Mouse (Mus musculus): ENCODE measurements around the gene Slc52a3. TPM values are rescaled to one million over a fixed set of nuclear protein-coding genes. Genes with fewer than 3 reads are reported as not detected.

Gene Slc52a3
- total RNA-seq, 2 experiments from 2014 or later, result 1.2 to 2.4 TPM

DNA sequence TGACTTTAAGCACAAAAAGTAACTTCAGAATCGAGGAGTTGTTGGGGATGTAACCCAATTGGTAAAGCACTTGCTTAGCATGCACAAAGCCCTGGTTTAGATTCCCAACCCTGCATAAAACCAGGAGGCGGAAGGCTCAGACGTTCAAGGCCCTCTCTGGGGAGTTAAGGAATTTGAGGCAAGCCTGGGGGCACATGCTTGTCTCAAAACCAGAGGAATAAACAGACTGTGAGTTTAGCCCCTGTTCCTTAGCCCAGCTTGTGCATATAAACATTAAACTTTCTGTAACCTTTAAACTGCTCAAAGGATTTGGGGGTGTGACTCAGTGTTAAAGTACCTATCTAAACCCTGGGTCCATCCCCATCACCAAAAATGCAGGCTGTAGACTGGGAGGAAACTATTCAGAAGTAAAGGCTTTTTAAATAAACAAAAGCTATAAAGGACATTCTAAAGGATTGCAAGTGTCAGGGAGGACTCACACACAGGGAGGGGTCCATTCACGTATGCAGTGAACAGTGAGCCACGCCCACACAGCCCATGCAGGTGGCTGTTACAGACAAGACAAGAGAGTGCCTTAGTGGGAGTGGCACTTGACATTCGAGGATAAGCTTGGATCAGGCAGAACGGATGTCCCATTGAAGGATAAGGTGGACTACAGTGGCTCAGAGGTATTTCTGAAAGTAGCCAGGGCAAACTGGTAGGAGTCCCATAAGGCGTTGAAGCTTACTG lies 1.6 kb downstream of the Slc52a3 start:
- intact Hi-C loops (cut with DNase I), result no loop called here
- no peak for DNase-seq

DNA sequence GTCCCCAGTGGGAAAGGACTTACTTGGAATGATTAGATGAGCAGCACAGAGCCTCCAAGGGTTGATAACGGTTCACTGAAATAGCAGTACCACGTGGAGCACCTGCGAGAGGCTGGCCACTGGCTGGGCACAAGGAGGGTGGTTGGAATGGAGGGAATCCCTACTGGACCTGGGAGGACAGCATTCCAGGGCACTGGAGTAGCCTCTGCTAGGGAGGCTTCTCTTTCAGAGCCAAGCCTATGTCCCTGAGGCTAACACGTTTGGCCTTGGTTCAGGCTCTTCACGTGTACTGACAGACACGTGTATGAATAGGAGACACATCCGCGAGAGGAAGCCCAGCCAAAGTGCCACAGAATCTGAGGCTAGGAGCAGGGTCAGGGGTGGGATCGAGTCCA lies 2.2 kb downstream of the Slc52a3 start:
- no peak for DNase-seq
- intact Hi-C loops (cut with DNase I), result no loop called here

DNA sequence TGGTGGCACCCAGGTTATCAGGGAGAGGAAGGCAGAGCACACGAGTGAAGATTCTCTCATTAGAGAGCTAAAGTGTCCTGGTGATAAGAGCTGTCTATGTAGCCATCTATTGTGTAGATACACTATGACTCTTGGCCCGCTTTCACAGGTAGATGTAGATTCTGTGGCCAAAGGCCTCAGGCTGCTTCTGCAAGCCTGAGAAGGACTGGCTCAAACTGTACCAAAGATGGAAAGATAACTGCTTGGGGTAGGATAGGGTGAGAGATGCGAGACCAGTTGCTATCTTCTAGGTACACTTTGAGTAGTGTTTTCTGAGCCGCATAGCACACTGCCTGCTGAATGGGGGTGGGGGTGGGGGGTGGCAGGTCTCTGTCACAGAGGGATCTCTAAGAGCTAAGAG lies 2.6 kb downstream of the Slc52a3 start:
- DNase-seq, result no peak
- intact Hi-C loops (cut with DNase I), result no loop called here

DNA sequence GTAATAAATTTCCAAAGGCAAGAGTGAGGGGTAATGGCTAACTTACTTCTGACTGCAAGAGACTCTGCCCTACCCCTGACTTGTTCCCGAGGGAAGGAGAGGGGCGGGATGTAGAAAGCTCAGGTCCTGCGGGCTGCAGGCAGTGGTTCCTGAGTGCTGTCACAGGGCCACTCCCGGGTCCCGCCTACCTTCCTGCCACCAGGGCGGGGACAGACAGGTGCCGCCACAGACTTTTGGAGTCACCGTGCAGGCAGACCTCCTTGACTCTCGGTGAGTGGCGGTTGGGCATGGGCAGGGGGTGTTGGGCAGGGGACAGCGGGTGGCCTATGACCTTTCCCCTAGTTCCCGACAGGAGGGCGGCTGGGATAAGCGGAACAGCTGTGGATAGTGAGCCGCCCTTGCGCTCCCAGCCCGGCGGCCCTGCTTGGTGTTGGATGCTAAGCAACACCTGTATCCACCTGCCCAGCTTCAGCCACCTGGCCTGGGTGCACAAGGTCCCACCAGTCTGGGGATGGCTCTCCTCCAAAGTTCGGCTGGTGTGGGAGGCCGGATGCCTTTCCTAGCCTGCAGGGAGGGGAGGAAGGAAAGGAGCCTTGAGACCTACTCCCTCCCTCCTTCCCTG lies 3.5 kb downstream of the Slc52a3 start:
- no peak for DNase-seq
- intact Hi-C loops (cut with DNase I), result loop anchor here (10.0 kb wide), 1 partner anchor 255 kb away; the partner anchor contains the start of gene Psmf1

DNA sequence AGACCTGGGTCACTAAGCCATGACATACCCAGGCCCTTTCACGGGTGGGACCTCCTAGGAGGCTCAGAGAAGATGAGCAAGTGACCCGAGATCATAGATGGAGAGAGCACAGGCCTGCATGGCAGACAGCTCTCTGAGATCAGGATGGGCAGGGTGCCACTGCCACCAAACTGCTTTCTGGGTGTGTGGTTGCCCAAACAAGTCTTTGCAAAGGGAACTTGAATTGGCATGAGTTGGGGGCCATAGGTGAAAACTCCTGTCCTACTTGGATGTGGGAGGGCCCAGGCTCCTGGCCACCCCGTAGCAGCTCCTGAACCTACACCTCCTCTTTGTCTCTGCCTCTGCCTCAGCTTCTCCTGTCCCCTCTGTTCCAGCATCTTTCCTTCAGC lies 4.0 kb downstream of the Slc52a3 start:
- no peak for DNase-seq
- intact Hi-C loops (cut with DNase I), result loop anchor here (10.0 kb wide), 1 partner anchor 255 kb away; the partner anchor contains the start of gene Psmf1

DNA sequence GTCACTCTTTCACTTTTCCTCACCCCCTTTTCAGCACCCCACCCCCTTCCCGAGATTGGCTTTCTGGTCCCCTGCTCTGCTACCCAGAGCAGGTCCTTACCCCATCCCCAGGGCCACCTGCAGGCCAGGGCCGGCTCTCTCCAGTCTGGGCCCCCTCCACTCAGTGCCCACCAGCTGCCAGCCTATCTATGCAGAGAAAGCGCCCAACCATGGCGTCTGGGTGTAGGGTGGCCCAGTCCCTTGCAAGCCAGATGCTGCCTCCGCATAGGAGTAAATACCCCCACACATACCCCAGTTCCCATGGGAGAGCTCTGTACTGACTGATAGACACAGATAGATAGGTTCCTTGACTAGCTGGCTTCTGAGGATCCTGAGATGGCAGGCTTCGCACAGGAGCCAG lies 4.4 kb downstream of the Slc52a3 start:
- DNase-seq, result no peak
- intact Hi-C loops (cut with DNase I), result loop anchor here (10.0 kb wide), 1 partner anchor 256 kb away; the partner anchor contains the start of gene Psmf1

DNA sequence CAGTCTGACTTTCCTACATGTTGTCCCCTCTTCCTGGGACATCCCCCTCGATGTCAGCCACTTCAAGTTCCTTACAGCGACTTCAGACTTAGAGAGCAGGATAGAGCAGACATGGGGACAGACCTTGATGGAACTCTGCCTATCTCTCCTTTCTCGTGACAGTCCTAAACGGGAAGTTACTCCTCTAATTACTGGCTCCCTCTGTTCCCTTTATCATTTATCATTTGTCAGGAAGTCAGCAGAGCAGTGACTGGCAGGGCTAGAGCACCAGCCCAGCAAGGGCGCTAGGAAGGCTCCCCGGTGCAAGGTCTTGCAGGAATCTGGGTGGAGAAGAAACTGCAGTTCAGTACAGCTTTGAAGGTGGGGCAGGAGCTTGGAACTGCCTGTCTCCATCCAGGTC lies 6.2 kb downstream of the Slc52a3 start:
- no peak for DNase-seq
- intact Hi-C loops (cut with DNase I), result loop anchor here (10.0 kb wide), 1 partner anchor 258 kb away; the partner anchor contains the start of gene Psmf1

DNA sequence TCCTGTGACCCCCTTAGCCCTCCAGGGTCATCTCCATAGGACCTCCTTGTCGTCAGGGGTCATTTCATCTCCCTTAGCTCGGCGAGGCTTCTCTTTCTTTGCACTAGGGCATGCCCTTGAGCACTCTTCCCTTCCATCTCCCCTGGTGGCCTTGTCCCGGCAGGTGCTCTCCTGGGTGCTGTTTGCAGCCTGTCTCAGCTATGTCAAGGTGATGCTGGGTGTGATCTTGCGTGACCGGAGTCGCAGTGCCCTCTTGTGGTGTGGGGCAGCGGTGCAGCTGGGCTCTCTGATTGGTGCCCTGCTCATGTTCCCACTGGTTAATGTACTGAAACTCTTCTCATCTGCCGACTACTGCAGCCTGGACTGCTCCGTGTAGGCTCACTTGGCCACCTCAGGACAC lies 11.5 kb downstream of the Slc52a3 start:
- DNase-seq, result peak in 1 of 2 experiments; percentile 22
- intact Hi-C loops (cut with DNase I), result loop anchor here (10.0 kb wide), 1 partner anchor 263 kb away; the partner anchor contains the start of gene Psmf1

DNA sequence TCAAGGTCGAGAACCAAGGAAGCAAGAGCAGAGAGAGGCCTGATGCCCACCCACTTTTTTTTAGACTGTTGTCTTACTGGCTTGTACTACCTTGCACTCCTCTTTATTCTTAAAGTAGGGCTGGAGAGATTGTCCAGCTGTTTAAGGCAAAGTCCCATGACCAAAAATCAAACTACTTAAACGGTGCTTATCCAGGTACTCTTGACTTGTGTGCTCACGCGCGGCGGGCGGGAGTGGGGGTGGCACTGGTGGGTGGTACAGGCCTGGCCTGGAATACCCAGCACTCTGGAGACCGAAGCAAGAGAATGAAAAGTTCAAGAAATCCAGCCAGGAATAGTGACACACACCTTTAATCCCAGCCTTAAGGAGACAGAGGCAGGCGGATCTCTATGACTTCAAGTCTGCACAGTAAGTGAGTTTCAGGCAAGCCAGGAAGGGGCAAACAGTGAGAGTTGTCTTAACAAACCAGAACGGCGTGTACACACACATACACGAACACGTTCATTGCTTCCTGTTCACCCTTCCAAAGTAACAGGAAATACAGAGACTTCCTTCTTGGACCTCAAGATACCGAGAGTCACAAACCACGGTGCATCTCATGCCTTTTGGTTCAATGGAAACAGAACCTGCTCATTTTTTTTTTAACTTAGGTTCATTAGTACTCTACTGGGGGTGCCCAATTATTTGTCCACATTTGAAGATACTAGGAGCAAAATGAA lies 12.9 kb downstream of the Slc52a3 start:
- intact Hi-C loops (cut with DNase I), result loop anchor here (10.0 kb wide), 1 partner anchor 264 kb away; the partner anchor contains the start of gene Psmf1
- no peak for DNase-seq

DNA sequence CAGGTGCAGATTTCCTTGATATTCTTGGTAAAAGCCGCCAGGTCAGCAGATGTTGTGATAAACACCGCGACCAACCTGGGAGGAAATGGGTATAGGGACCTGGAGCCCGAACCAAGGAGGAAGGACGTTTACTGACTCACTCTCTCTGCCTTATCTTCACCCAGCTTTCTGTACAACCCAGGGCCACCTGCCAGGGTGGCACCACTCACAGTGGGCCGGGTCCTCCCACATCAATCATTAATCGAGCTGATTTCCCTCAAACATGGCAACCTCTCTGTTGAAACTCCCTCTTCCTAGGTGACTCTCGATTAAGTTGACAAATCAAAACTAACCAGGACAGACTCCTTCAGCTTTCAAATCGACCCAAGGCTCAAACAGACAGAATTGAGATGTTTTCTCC lies 13.9 kb downstream of the Slc52a3 start:
- intact Hi-C loops (cut with DNase I), result no loop called here
- no peak for DNase-seq

DNA sequence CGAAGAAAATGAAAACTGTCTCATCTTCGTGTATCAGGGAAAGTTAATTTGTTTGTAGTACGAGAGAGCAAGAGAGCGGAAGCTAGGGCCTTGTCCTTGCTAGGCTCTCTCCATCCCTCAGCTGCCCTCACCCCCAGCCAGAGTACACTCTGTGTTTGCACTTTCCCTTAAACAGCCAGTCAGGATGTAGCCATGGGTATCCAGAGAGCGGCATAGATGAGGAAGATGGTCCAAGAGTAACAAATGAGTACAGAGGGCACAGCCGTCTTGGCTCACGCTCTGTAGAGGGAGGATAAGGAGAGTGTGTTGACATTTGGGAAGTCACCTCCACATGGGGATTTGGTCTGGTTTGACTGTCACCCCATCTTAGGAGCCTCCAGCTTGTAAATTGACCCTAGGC lies 14.3 kb downstream of the Slc52a3 start:
- intact Hi-C loops (cut with DNase I), result no loop called here
- no peak for DNase-seq

DNA sequence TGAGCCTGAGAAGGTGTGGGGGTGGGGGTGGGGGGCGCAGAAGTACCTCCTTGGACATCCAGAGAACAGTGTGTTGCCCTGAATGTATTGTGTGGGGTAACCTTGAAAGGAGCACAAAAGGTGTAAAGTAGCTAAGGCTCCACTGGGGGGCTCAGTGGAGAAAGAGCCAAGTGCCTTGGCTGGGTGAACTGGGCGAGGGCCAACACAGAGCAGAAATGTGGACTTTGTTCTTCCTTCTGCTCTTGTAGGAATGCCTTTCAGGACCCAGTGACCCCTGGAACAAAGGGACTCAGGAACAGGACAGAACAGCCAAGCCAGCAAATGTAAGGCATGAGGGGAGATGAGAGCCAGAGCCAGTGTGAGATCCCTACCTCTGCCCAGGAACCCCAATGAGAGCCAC lies 15.4 kb downstream of the Slc52a3 start:
- DNase-seq, result peak in 1 of 2 experiments; percentile 11
- intact Hi-C loops (cut with DNase I), result no loop called here

DNA sequence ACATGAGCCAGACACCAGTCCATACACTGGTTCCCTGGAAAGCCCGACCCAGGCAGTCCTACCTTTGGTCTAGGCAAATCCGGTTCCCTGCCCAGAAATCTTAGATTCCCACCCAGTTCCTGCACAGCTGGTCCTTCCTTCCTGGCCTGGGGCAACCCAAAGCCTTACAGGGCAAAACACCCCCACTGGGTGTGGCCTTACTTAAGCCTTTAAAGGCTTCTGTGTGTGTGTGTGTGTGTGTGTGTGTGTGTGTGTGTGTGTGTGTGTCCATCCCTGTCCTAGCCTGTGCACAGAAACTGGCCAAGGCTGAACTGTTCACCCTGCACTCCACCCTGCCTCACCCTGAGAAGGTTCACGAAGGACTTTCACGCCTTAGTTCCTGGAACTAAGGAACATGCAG lies 15.9 kb downstream of the Slc52a3 start:
- DNase-seq, result peak in 1 of 2 experiments; percentile 26

DNA sequence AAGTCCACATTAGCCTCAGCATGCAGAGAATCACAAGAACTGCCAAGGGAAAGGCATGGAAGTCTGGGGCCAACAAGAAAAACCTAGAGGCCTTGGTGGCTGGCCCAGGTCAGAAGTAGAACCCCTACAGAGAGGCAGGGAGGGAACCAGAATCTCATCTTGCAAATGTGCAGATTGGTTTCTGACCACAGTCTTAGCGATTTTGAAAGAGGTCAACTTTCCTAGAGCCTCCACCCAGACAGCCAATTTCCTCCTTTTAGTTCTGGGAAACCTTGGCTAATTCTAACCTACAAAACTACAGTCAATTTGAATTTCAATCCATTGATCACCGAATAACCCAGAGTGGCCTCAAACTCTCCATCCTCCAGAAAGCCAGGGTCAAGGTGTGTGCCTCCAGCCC lies 16.4 kb downstream of the Slc52a3 start:
- intact Hi-C loops (cut with DNase I), result no loop called here
- DNase-seq, result no peak

More for the DNA sequence above, 15.9 kb downstream of the Slc52a3 start:
- intact Hi-C loops (cut with DNase I), result no loop called here

DNA sequence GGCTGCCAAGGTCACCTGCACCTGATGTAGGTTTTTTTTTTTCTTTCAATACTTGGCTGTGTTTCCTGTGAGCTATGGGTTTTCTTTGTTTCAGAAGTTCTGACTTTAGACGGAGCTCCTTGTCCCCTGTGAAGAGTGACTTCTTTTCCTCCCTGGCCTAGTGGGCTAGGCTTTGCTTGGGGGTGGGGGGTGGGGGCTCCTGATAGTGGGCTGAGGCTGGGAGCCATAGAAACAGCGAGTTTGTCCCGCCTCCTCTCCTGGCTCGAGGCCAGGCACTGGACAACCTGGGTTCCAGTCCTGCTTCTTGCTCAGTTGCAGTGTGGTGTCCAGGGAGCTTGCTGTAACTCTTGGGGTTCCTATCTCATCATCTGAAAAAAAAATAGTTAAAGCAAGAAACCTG lies 19.7 kb downstream of the Slc52a3 start:
- intact Hi-C loops (cut with DNase I), result no loop called here
- DNase-seq, result no peak

DNA sequence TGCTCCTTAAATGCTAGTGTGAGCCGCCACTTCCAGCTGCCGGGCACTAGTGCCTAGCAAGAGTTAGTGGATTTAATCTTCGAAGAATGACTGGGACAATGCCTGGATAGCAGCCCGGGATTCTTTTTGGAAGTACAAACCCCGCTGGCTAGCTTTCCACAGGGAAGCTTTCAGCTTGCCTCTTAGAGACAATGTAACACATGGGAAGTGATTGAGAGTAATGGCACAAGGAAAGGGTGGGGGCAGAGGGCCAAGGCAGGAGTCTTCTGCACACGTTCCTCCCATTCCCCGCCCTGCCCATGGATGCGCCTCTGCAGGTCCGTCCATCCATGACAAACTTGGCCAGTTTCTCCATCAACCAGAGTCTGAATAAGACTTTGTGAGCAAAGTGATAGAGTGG lies 20.4 kb downstream of the Slc52a3 start:
- intact Hi-C loops (cut with DNase I), result no loop called here
- DNase-seq, result peak; percentile 12 to 15

DNA sequence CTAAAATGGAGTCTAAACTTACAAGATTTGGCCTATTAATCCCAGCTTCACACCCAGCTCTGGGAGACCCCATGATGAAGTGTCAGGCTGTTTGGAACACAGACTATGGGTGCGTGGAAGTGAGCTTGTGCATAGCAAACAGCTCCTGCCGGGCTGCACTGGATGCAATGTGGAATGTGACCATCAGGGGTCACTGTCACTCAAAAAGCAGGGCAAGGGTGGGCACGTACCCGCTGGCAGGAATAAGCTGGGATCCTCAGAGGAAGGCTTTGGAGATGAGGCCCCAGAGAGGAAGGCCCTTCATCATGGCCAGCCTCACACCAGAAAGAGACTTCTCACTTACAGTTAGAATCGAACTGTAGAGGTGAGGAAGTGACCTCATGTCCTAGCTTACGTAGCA lies 23.9 kb downstream of the Slc52a3 start:
- intact Hi-C loops (cut with DNase I), result no loop called here

DNA sequence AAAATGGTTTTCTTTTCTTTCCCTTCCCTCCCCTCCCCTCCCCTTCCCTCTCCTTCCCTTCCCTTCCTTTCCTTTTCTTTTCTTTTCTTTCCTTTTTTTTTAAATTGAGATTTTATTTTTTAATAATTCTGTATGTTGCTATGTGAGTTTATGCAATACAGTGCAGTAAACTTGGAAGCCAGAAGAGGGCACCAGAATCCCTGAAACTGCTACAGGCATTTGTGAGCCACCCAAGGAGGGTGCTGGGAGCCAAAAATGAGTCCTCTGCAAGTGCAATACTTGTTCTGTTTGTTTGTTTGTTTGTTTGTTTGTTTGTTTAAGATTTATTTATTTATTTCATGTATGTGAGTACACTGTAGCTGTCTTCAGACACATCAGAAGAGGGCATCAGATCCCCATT lies 25.7 kb downstream of the Slc52a3 start:
- DNase-seq, result no peak
- intact Hi-C loops (cut with DNase I), result no loop called here

More for the DNA sequence above, 23.9 kb downstream of the Slc52a3 start:
- DNase-seq, result peak; percentile 34 to 56

DNA sequence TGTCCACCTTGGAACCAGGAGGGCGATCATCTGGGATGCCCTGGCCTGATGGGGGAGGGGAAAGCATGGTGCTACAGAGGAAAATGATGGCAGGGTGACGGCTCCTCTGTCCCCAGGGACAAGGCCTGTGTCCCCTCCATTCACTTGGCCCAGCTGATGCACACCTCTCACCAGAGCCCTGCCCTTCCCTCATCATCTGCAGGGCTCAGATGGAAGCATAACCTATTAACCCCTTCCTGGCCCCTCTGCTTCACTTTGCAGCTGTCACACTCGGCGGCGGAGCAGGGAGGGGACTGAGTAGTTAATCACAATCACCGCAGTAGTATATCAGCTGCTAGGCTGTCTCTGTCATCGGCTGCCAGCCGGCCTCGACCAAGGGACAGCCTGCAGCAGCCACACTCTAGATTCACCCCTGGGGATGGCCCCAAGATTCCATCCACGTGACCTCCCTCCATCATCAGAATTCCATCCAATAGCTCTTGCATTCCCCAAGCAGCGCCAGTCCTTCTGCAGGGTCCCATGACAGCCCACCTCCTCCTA lies 28.6 kb downstream of the Slc52a3 start:
- DNase-seq, result no peak
- intact Hi-C loops (cut with DNase I), result loop anchor here (5.0 kb wide), 1 partner anchor 62 kb away; no protein-coding TSS in a partner anchor

DNA sequence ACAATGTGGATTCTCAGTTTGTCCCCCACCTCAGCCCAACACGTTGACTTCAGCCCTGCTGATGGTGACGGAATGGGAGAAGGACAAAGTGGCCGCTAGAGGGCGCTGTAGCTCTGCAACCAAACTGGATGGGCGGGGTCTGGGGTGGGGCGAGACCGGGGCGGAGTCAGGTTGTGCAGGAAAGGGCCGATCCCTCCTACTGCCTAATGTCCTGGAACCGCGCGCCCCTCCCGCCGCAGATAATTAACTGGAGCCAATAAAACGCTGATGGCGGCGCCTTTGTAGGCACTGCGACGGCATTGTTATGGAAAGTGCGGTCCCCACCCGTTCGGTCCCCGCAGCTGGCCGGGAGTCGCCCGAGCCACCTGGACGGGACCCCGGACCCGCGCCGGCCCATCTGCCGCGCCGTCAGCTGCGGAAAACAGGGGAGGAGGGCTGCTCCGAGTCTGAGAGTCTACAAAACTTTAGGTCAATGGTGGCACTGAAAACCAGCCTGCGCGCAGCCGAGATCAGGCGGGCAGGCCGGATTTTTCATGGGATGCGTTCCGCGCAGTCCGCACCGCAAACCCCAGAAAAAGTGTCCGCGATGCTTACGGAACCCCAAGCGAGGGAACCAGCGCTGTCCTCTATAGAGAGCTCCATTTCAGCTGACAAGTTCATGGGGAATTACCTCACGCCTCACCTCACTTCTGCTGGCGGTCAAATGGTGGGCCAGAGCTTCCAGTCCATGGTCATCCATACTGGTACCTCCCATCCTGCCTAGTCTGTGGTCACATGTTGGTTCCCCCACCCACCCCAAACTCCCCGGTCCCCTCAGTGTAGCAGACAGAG lies 33.2 kb downstream of the Slc52a3 start:
- peak; percentile 85 to 91 for DNase-seq
- intact Hi-C loops (cut with DNase I), result loop anchor here (1.0 to 5.0 kb wide), 4 partner anchors 58 to 339 kb away; no protein-coding TSS in a partner anchor

All from heart, postnatal 36 days (tissue).